Mouse (Mus musculus): ENCODE measurements around the gene D630039A03Rik.

Gene D630039A03Rik

GRCm38 (mm10) chr4:57916201-57916661 lies at the start of gene D630039A03Rik:
D630039A03Rik (minus strand) TSS chr4:57916297.
- DNase-seq (ENCODE audit: low read depth, low spot score), result no peak

GRCm38 (mm10) chr4:57965516-57965915 lies 49.4 kb upstream of the D630039A03Rik start:
- DNase-seq (ENCODE audit: low read depth, low spot score), result no peak

GRCm38 (mm10) chr4:57964143-57964542 lies 48.0 kb upstream of the D630039A03Rik start:
- no peak for DNase-seq (ENCODE audit: low read depth, low spot score)

- DNase-seq (ENCODE audit: low read depth, low spot score), result no peak
These were observed 43.0 kb upstream of the D630039A03Rik start for GRCm38 (mm10) chr4:57959056-57959455.

- no peak for DNase-seq (ENCODE audit: low read depth, low spot score)
These were observed 42.0 kb upstream of the D630039A03Rik start for GRCm38 (mm10) chr4:57958098-57958497.

- DNase-seq (ENCODE audit: low read depth, low spot score), result no peak
These were observed 41.3 kb upstream of the D630039A03Rik start for GRCm38 (mm10) chr4:57957200-57958085.

- DNase-seq (ENCODE audit: low read depth, low spot score), result peak; percentile 94
These were observed 40.2 kb upstream of the D630039A03Rik start, which contains the start of gene Txn1 for GRCm38 (mm10) chr4:57956029-57956960. Txn1 (minus strand) TSS chr4:57956411.

- DNase-seq (ENCODE audit: low read depth, low spot score), result peak; percentile 63
These were observed 39.5 kb upstream of the D630039A03Rik start for GRCm38 (mm10) chr4:57955544-57955958.

- no peak for DNase-seq (ENCODE audit: low read depth, low spot score)
These were observed 38.9 kb upstream of the D630039A03Rik start for GRCm38 (mm10) chr4:57954991-57955390.

- DNase-seq (ENCODE audit: low read depth, low spot score), result no peak
These were observed 38.5 kb upstream of the D630039A03Rik start for GRCm38 (mm10) chr4:57954580-57954979.

GRCm38 (mm10) chr4:57953796-57954195 lies 37.7 kb upstream of the D630039A03Rik start:
- DNase-seq (ENCODE audit: low read depth, low spot score), result no peak

GRCm38 (mm10) chr4:57952891-57953290 lies 36.8 kb upstream of the D630039A03Rik start:
- DNase-seq (ENCODE audit: low read depth, low spot score), result no peak

- DNase-seq (ENCODE audit: low read depth, low spot score), result no peak
These were observed 36.3 kb upstream of the D630039A03Rik start for GRCm38 (mm10) chr4:57952416-57952815.

- no peak for DNase-seq (ENCODE audit: low read depth, low spot score)
These were observed 33.8 kb upstream of the D630039A03Rik start for GRCm38 (mm10) chr4:57949866-57950265.

GRCm38 (mm10) chr4:57947476-57947875 lies 31.4 kb upstream of the D630039A03Rik start:
- no peak for DNase-seq (ENCODE audit: low read depth, low spot score)

- DNase-seq (ENCODE audit: low read depth, low spot score), result no peak
These were observed 30.9 kb upstream of the D630039A03Rik start for GRCm38 (mm10) chr4:57947036-57947435.

- no peak for DNase-seq (ENCODE audit: low read depth, low spot score)
These were observed 26.8 kb upstream of the D630039A03Rik start for GRCm38 (mm10) chr4:57942892-57943291.

- DNase-seq (ENCODE audit: low read depth, low spot score), result no peak
These were observed 24.5 kb upstream of the D630039A03Rik start for GRCm38 (mm10) chr4:57940631-57941030.

- DNase-seq (ENCODE audit: low read depth, low spot score), result no peak
These were observed 21.2 kb upstream of the D630039A03Rik start for GRCm38 (mm10) chr4:57937292-57937691.

- DNase-seq (ENCODE audit: low read depth, low spot score), result no peak
These were observed 18.1 kb upstream of the D630039A03Rik start for GRCm38 (mm10) chr4:57934181-57934580.

GRCm38 (mm10) chr4:57930559-57931170 lies 14.6 kb upstream of the D630039A03Rik start:
- DNase-seq (ENCODE audit: low read depth, low spot score), result no peak

Data from c-Kit-negative CD71-positive TER-119-positive erythroid progenitor cells, embryonic 14.5 days (primary cell).